Mouse (Mus musculus) C2C12 (cell line): ENCODE measurements around the gene Rnf222.

Experiments used
- CEBPB ChIP-seq: IDR thresholded peaks from one replicate; pipeline ENCODE4 v1.6.1; 2011; ENCODE audit warnings: low read depth, mild to moderate bottlenecking, control low read depth, moderate library complexity
- CTCF ChIP-seq: IDR thresholded peaks from one replicate; pipeline ENCODE4 v1.5.1; 2011; ENCODE audit not compliant: control insufficient read depth, insufficient read depth, insufficient read length
- MAX ChIP-seq: IDR thresholded peaks from one replicate; pipeline ENCODE4 v1.6.1; 2011; ENCODE audit warnings: mild to moderate bottlenecking, control low read depth
- USF1 ChIP-seq: IDR thresholded peaks from one replicate; pipeline ENCODE4 v1.6.1; 2011; ENCODE audit warnings: low read depth, mild to moderate bottlenecking, control low read depth, moderate library complexity

DNA sequence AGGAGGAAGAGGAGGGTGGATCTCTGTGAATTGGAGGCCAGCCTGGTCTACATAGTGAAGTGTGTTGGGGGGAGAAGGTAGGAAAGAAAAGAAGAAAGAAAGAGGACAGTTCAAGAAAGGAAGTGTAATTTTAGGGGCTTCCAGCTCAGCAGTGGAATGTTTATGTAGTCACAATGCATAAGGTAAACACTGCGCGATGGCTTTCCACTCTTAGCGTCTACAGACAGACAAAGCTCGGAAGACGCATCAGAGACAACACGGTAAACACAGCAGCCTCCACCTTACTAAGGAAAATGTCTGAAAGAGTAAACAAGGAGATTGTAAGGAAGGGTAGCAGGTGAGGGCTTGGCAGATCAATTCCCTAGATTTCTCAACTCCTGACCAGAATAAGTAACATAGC is 41.6 kb downstream of the Rnf222 start:
- TF ChIP-seq CTCF (no peak), CEBPB (no peak), MAX (no peak), USF1 (no peak)
